Mouse (Mus musculus) midbrain, embryonic 13.5 days (tissue): ENCODE results near the gene Pgm1. TPM values are rescaled to one million over a fixed set of nuclear protein-coding genes. Genes with fewer than 3 reads are reported as not detected.

Experiments used
- ATAC-seq: fragments of 200-750 bp; cut with Nextera tagmentation; 2 replicates; pipeline ENCODE4 v1.8.0; 2017; ENCODE audit warnings: mild to moderate bottlenecking, moderate TSS enrichment, moderate library complexity
- H3K27ac ChIP-seq: fragments of 300-500 bp; sonication (generic); 2 replicates; pipeline ENCODE4 v1.5.1; 2015; ENCODE audit warnings: inconsistent platforms, mild to moderate bottlenecking, moderate library complexity
- H3K27me3 ChIP-seq: fragments of 300-500 bp; sonication (generic); 2 replicates; pipeline ENCODE4 v1.6.1; 2015; ENCODE audit warnings: mild to moderate bottlenecking, inconsistent platforms
- H3K36me3 ChIP-seq: fragments of 300-500 bp; sonication (generic); 2 replicates; pipeline ENCODE4 v1.6.1; 2015; ENCODE audit warnings: mild to moderate bottlenecking, inconsistent platforms
- H3K4me1 ChIP-seq: fragments of 300-500 bp; sonication (generic); replicated peaks from 2 replicates; pipeline ENCODE4 v1.6.1; 2015; ENCODE audit warnings: inconsistent platforms
- H3K4me2 ChIP-seq: fragments of 300-500 bp; sonication (generic); replicated peaks from 2 replicates; pipeline ENCODE4 v1.6.1; 2015; ENCODE audit warnings: moderate library complexity, mild to moderate bottlenecking, inconsistent platforms
- H3K4me3 ChIP-seq: fragments of 300-500 bp; sonication (generic); replicated peaks from 2 replicates; pipeline ENCODE4 v1.5.1; 2015; ENCODE audit warnings: mild to moderate bottlenecking, inconsistent platforms
- H3K9ac ChIP-seq: fragments of 300-500 bp; sonication (generic); replicated peaks from 2 replicates; pipeline ENCODE4 v1.6.1; 2015; ENCODE audit warnings: mild to moderate bottlenecking, inconsistent platforms
- H3K9me3 ChIP-seq: fragments of 300-500 bp; sonication (generic); 2 replicates; pipeline ENCODE4 v1.6.1; 2016; ENCODE audit warnings: mild to moderate bottlenecking, inconsistent platforms
- WGBS: fragments of 180-500 bp; shearing (Covaris S2); methylation state at CpG from one replicate; pipeline ENCODE4 v1.1.7; 2015; 5-methylcytosine and 5-hydroxymethylcytosine counted together
- polyA plus RNA-seq: library from polyadenylated mRNA; unstranded; fragments of >200 nt; fragmentation: Nextera tagmentation; extraction: Ambion mirVana; gene quantifications from 2 replicates; pipeline ENCODE4 v1.2.1, GENCODE M21; 2015

The Pgm1 gene
- polyA plus RNA-seq, 1 experiment from 2014 or later, result 46.8 TPM

DNA sequence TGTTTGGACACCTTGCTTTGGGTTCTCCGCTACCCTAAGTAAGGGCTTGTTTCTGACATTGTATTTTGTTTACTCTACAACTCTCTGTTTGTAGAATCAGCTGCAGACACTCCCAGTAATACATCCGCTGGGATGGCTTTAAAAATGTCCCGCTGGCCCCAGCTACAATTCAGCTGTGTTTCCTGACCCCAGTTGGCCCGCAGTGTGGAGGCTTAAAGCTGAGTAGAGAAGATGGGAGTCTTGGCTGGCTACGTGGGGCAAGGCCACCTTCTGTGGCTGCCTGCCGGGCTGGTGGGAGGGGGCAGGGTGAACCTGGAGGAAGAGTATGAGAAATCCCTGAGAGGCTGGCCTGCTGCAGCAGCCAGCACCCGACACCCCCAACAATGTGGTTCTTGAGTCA is 59.6 kb downstream of the Pgm1 start:
- Histone ChIP-seq H3K9me3 (no peaks in the 10 kb centered on the region), H3K4me3 (no peak overlapping the region), H3K27ac (no peak overlapping the region), H3K4me2 (no peak overlapping the region), H3K27me3 (no peaks in the 10 kb centered on the region), H3K4me1 (peaks cover 6% of the 10 kb centered on the region), H3K36me3 (no peaks in the 10 kb centered on the region), H3K9ac (no peak overlapping the region)
- 84% methylated on average over 7 of the region's 7 CpGs for WGBS
- no peak for ATAC-seq

DNA sequence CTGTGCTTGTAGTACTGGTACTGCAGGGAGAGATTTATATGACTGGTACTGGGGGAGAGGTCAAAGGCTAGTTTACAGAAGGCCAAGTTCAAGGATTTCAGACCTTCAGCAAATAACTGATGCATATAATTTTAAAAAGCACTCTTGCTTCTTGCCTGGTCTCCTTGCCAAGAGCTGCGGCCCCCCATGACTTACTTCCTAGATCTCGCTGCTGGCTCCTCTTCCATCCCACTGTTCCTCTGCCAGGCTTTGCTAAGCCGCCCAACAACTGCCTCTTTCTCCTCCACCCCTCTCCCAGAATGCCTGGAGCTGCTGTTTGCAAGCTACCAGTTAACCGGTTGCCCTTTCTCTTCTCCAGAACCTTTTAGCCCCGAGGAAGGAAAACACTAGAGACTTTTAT is 71.8 kb downstream of the Pgm1 start:
- Histone ChIP-seq H3K9me3 (no peaks in the 10 kb centered on the region), H3K27me3 (no peaks in the 10 kb centered on the region), H3K36me3 (no peaks in the 10 kb centered on the region), H3K9ac (no peak overlapping the region), H3K4me3 (no peak overlapping the region), H3K4me1 (no peaks in the 10 kb centered on the region), H3K27ac (no peak overlapping the region), H3K4me2 (no peak overlapping the region)
- WGBS, result 78% methylated on average over 5 of the region's 5 CpGs
- no peak for ATAC-seq

GRCm38 (mm10) chr4:100001806-100002205 is 72.6 kb downstream of the Pgm1 start:
- H3K4me1 ChIP-seq, result no peaks in the 10 kb centered on the region
- no peaks in the 10 kb centered on the region for H3K27me3 ChIP-seq
- no peak overlapping the region for H3K4me3 ChIP-seq
- no peak for ATAC-seq
- no peak overlapping the region for H3K4me2 ChIP-seq
- H3K9ac ChIP-seq, result no peak overlapping the region
- WGBS, result 64% methylated on average over 7 of the region's 7 CpGs
- H3K9me3 ChIP-seq, result no peaks in the 10 kb centered on the region
- H3K27ac ChIP-seq, result no peak overlapping the region
- H3K36me3 ChIP-seq, result no peaks in the 10 kb centered on the region

DNA sequence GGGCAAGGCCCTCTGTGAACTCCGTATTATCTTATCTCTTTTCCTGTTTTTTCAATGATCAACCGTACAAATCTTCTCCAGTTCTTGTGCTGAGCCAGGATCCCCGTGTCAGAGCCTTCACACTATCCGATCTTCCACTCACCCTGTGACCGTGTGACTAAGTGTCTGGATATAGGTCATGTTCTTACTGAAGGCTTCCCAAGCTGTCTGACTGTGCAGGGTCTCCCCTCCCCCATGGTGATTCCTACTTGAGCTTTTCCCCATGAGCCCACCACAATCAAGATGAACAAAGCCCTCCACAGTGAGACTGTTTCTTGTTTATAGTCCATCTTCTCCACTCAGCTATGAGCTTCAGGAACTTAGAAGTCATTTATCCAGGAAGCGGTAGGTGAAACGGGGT is 78.5 kb downstream of the Pgm1 start:
- Histone ChIP-seq H3K4me2 (no peak overlapping the region), H3K36me3 (no peaks in the 10 kb centered on the region)
- WGBS, result 87% methylated on average over 7 of the region's 7 CpGs

DNA sequence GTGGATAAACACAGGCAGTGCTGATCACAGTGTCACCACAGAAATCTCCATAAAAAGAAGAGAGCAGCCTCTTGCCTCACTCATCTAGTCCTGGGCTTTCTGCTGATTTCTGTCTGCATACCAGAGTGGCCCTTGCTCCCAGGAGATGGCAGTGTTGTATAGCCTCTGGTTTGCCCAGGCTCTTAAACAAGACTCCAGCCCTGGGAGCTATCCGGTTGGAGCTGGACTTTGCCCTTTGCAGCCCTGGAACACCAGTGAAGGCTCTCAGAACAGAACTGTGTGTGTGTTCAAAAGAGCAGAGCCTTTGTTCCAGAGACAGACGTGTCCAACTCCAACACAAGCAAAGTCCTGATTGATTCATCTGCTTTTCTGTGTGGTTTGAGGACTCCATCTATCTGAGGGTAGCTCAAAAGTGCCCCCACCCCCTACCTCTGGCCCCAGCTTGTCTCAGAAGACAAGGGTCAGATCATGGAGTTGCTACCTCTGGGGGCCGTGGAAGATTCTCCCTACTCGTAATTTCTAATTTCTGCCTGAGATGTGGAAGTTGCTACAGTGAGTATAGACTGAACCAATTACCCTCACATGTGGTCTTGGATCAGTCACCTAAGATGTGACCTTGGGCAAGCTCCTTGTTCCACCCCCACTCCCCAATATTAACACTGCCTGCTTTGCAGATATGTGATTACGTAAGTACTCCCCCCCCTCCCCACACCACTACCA is 79.3 kb downstream of the Pgm1 start:
- ATAC-seq, result peak; percentile 73
- WGBS, result 41% methylated on average over 5 of the region's 5 CpGs
- no peaks in the 10 kb centered on the region for H3K9me3 ChIP-seq
- H3K36me3 ChIP-seq, result no peaks in the 10 kb centered on the region
- H3K4me2 ChIP-seq, result no peak overlapping the region
- no peaks in the 10 kb centered on the region for H3K27me3 ChIP-seq
- peaks cover 12% of the 10 kb centered on the region for H3K4me1 ChIP-seq
- H3K4me3 ChIP-seq, result no peak overlapping the region
- no peak overlapping the region for H3K9ac ChIP-seq
- no peak overlapping the region for H3K27ac ChIP-seq

More for the DNA sequence above, 78.5 kb downstream of the Pgm1 start:
- Histone ChIP-seq H3K9ac (no peak overlapping the region), H3K9me3 (no peaks in the 10 kb centered on the region), H3K27ac (no peak overlapping the region), H3K4me3 (no peak overlapping the region), H3K27me3 (no peaks in the 10 kb centered on the region), H3K4me1 (peaks cover 12% of the 10 kb centered on the region)
- no peak for ATAC-seq

DNA sequence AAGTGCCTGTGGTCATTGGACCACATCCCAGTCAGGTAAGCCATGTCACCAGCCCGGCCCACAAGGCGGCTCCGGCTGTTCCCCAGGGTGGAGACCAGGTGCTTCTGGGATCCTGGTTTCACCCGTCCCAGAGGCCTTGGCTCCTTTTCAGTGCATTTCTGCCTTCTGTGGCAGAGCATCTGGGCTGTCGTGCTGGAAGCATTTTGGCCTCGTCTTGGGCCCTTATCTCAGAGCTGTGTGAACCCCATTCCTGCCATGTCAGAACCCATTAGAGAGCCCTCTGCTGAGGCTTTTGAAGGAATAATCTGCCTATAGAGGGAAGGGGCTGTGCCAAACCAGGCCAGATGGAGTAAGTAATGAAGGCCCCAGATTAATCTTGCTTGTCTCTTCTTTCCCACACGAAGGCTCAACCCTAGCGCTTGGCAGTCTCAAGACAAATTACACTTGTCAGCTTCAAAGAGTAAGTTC is 80.0 kb downstream of the Pgm1 start:
- Histone ChIP-seq H3K27ac (no peak overlapping the region), H3K36me3 (no peaks in the 10 kb centered on the region), H3K4me2 (no peak overlapping the region), H3K4me1 (peaks cover 12% of the 10 kb centered on the region), H3K27me3 (no peaks in the 10 kb centered on the region), H3K9ac (no peak overlapping the region), H3K9me3 (no peaks in the 10 kb centered on the region), H3K4me3 (no peak overlapping the region)
- WGBS, result 63% methylated on average over 8 of the region's 8 CpGs
- no peak for ATAC-seq

DNA sequence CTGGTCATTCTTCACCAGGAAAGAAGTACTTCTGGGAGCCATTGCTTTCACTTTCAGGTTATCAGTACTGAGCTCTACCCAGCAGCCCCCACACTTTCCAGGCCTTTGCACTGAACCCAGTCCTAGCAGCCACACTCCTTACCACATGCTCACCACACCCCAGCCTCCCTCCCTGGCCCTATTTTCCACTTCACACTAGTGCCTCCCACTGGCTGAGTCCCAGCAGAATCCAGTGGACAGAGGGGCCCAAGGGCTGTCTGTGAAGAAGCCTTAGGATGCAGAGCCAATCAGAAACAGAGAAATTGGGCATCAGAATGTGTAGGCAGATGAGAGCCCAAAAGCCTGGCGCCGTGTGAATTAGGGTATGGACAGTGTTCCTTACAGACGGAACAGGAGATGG is 81.7 kb downstream of the Pgm1 start:
- no peak overlapping the region for H3K27ac ChIP-seq
- WGBS, result 87% methylated on average over 3 of the region's 3 CpGs
- H3K4me3 ChIP-seq, result no peak overlapping the region
- H3K27me3 ChIP-seq, result no peaks in the 10 kb centered on the region
- no peaks in the 10 kb centered on the region for H3K36me3 ChIP-seq
- H3K4me1 ChIP-seq, result peaks cover 12% of the 10 kb centered on the region
- no peak for ATAC-seq
- no peaks in the 10 kb centered on the region for H3K9me3 ChIP-seq
- no peak overlapping the region for H3K4me2 ChIP-seq
- H3K9ac ChIP-seq, result no peak overlapping the region

DNA sequence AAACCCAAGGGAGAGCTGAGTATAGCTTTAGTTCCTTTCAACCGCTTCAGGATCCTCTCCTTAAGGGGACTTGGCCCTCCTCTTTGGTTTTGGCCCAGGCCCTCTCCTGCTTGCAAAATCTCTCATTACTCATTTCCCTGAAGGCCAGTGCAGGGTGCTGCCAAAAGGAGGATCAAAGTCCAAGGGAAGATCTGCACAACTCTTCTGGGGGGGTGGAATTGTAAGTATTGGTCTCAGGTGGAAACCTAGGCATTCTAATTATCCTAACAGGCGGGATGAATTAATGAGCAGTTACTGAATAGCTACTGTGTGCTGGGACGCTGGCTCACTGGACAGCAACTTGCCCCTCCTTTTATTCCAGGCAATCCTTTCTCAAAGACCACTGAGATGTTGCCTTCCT is 82.3 kb downstream of the Pgm1 start:
- 49% methylated on average over 3 of the region's 3 CpGs for WGBS

DNA sequence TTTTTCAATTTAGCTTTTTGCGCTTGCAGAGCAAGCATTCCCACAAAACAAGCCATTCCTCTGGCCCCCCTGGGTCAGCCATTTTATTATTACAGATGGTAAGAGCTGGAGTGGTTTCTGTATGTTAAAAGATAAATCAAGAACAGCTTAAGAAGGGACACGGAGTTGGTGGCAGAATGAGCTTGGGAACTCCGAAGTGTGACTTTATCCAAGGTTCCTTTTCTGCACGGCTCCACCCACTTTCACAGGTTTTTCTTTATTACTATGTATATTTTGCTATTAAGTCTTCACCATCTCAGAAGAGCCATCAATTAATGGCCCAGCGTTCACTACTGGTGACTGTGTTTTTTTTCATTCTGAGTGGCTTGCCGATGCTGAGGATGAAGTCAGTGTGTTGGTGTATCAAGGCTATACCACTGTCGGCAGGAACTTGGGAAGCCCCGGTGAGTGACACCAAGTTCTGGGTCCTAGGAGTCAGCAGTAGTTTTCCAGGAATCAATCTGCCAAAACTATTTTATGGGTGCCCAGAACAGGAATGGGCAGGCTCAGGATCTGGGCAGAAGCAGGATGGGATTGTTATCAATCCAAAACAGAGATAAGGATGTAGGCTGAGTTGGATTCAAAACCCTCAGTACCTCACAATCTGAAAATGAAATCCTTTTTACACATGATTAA is 83.3 kb downstream of the Pgm1 start:
- Histone ChIP-seq H3K27ac (no peak overlapping the region), H3K36me3 (no peaks in the 10 kb centered on the region), H3K4me1 (peaks cover 12% of the 10 kb centered on the region), H3K4me2 (no peak overlapping the region), H3K9ac (no peak overlapping the region), H3K9me3 (no peaks in the 10 kb centered on the region), H3K4me3 (no peak overlapping the region), H3K27me3 (no peaks in the 10 kb centered on the region)
- WGBS, result 87% methylated on average over 8 of the region's 8 CpGs
- no peak for ATAC-seq

More for the DNA sequence above, 82.3 kb downstream of the Pgm1 start:
- Histone ChIP-seq H3K27me3 (no peaks in the 10 kb centered on the region), H3K9me3 (no peaks in the 10 kb centered on the region), H3K4me2 (no peak overlapping the region), H3K27ac (no peak overlapping the region), H3K4me3 (no peak overlapping the region), H3K36me3 (no peaks in the 10 kb centered on the region), H3K4me1 (peaks cover 12% of the 10 kb centered on the region), H3K9ac (no peak overlapping the region)
- ATAC-seq, result 0 out of 2 replicates have a peak, but pooled peaks have one; percentile 55

DNA sequence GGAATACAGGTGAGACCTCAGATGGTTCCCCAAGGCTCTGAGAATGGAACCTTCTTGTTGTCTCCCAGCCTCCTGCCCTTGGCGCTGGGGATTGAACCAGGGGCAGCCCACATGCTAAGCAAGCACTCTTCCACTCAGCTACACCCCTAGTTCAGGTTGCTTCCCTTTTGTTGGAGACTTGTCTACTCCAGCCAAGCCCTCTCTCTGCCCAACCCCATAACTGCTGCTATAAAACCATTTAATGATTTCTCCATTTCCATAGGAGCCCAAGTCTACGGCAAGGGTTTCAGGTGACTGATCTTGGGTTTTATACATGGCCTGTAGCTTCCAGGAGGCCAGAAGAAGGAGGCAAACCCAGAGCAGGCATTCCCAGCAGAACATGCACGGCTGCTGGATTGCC is 98.6 kb downstream of the Pgm1 start:
- Histone ChIP-seq H3K4me1 (no peaks in the 10 kb centered on the region), H3K27ac (no peak overlapping the region), H3K9me3 (no peaks in the 10 kb centered on the region), H3K4me2 (no peak overlapping the region), H3K9ac (no peak overlapping the region), H3K36me3 (no peaks in the 10 kb centered on the region), H3K4me3 (no peak overlapping the region), H3K27me3 (no peaks in the 10 kb centered on the region)
- WGBS, result 78% methylated on average over 3 of the region's 3 CpGs
- no peak for ATAC-seq

DNA sequence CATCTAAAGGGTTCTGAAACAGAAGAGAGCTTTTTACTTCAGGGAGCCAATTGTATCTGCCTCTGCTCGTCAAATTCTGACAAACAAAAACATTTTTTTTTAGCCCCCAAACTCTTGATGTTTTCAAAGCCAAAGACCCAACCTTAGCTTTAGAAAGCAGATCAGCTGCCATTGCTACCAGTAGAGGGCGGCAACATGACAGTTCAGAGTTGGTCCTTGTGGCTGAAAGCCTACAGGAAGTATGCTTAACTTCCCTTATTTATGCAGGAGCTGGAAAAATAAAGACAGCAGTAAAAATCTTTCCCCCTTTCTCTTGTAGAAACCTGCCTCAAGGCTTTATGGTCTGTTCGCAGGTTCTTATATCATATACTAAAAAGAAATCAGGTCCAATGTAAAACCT is 99.4 kb downstream of the Pgm1 start:
- no peak for ATAC-seq
- no peak overlapping the region for H3K4me3 ChIP-seq
- 17% methylated on average over 3 of the region's 3 CpGs for WGBS
- no peaks in the 10 kb centered on the region for H3K36me3 ChIP-seq
- H3K27ac ChIP-seq, result no peak overlapping the region
- no peak overlapping the region for H3K9ac ChIP-seq
- no peaks in the 10 kb centered on the region for H3K9me3 ChIP-seq
- no peak overlapping the region for H3K4me2 ChIP-seq
- H3K27me3 ChIP-seq, result no peaks in the 10 kb centered on the region
- no peaks in the 10 kb centered on the region for H3K4me1 ChIP-seq

- no peaks in the 10 kb centered on the region for H3K27me3 ChIP-seq
- ATAC-seq, result no peak
- no peak overlapping the region for H3K4me2 ChIP-seq
- H3K4me1 ChIP-seq, result 0 out of 2 replicates have a peak, but pooled peaks cover 5% of the 10 kb centered on the region
- H3K27ac ChIP-seq, result no peak overlapping the region
- H3K36me3 ChIP-seq, result no peaks in the 10 kb centered on the region
- no peak overlapping the region for H3K4me3 ChIP-seq
- H3K9me3 ChIP-seq, result no peaks in the 10 kb centered on the region
- WGBS, result 80% methylated on average over 6 of the region's 6 CpGs
- H3K9ac ChIP-seq, result no peak overlapping the region
Observed at GRCm38 (mm10) chr4:100031270-100031669, 102.1 kb downstream of the Pgm1 start.
